Mouse (Mus musculus): Measurements from ENCODE around the gene Nfkbie.
A peak's percentile ranks its signal among the peaks of the same experiment; 100 is the strongest.

Gene Nfkbie

GRCm38 (mm10) chr17:45580958-45581477, 25.5 kb downstream of the Nfkbie start:
- DNase-seq (ENCODE audit: low spot score in 2 of 2): no peak

- DNase-seq (ENCODE audit: low spot score in 2 of 2): peak; percentile 55 to 74
Measured at GRCm38 (mm10) chr17:45581567-45581983, 26.1 kb downstream of the Nfkbie start.

GRCm38 (mm10) chr17:45582188-45582587, 26.7 kb downstream of the Nfkbie start:
- DNase-seq (ENCODE audit: low spot score in 2 of 2): peak in 1 of 2 experiments; percentile 42

- peak; percentile 40 to 49 for DNase-seq (ENCODE audit: low spot score in 2 of 2)
Measured at GRCm38 (mm10) chr17:45582715-45583355, 27.3 kb downstream of the Nfkbie start.

- DNase-seq (ENCODE audit: low spot score in 2 of 2): no peak
Measured at GRCm38 (mm10) chr17:45584096-45584896, 28.8 kb downstream of the Nfkbie start.

- peak; percentile 51 to 66 for DNase-seq (ENCODE audit: low spot score in 2 of 2)
Measured at GRCm38 (mm10) chr17:45584939-45585678, 29.6 kb downstream of the Nfkbie start.

GRCm38 (mm10) chr17:45585725-45586448, 30.4 kb downstream of the Nfkbie start:
- DNase-seq (ENCODE audit: low spot score in 2 of 2): no peak

DNA sequence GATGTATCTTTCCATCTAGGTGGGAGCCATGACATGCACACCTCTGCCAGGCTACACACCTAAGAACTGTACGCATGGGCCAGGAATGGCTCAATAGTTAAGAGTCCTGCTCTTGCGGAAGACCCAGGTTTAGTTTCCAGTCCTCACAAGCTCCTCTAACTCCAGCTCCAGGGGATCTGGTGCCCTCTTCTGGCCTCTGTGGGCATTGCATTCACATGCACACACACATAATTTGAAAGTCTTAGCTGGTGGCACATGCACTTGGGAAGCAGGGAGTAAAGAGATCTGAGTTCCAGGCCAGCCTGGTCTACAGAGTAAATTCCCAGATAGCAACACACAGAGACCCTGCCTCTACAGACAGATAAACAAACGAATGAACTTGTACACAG, 30.9 kb downstream of the Nfkbie start:
- no peak for DNase-seq (ENCODE audit: low spot score in 2 of 2)

DNA sequence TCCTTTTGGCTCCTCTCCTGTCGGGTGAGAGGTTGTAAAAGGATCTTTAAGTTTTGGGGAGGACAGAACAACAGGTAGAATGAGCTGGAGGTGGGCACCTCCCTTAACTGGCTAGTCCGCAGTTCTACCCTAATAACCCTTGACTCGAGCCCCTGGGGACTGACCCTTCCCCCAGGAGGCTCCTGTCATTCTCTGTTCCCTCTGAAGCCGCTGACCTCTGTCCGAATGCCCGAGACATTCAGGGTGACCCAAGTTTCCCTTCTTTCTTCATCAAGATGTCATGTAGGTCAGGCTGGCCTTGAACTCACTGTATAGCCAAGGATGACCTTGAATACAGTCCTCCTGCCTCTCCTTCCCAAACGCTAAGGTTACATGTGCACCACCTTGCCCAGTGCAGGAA, 32.9 kb downstream of the Nfkbie start:
- DNase-seq (ENCODE audit: low spot score in 2 of 2): no peak

DNA sequence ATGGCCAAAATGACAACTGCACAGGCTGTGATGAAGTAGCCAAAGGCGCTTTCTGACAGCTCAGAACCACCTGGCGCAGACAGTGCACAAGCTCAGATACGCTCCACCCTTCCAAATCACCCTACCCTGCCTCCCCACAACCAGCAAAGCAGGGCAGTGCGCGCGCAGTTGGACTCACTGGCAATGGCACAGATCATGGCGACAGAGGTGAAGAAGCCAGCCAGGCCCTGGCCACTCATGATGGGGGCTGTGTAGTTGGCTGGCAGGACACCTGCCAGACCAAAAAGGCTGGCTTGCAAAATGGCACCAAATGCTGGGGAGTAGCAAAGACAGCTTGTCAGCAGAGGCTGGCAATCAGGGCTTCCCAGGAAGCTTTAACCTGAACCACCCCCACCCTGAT, 33.7 kb downstream of the Nfkbie start:
- DNase-seq (ENCODE audit: low spot score in 2 of 2): no peak

DNA sequence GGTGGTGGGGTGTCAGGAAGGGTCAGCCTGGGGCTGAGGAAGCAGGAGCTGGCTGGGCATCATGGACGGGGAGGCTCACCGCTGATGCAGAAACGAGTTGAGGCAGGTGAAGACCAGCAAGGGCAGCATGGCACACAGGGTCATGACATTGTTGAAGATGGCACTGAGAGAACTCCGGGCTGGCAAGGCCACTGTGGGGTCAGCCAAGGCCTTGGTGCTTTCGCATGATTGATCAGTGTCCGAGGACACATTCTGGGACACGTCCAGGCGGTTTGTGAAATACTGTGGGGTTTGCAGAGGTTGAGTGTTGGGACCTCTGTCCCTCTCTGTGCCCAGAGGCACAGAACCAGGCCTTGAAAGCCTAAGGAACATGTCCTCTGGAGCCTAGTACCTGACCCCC, 34.3 kb downstream of the Nfkbie start:
- DNase-seq (ENCODE audit: low spot score in 2 of 2): no peak

DNA sequence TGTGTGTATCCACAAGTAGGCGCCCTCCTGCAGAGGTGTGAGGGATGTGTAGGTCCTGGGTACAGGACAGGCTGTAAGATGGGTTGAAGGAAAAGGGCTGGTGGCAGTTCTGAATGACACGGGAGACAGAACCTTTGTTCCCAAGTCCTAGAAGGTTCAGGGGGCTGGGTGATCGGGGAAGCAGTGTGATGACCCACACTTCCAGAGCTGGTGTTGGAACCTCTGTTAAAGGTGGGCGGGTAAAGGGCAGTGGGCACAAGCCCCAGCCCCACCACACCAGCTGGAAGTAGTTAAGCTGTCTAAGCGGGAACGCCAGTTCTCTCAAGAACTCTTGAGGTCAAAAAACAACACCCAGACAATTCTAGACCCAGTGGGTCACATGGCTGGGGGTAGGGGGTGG, 34.9 kb downstream of the Nfkbie start:
- DNase-seq (ENCODE audit: low spot score in 2 of 2): no peak

GRCm38 (mm10) chr17:45591701-45592605, 36.5 kb downstream of the Nfkbie start:
- no peak for DNase-seq (ENCODE audit: low spot score in 2 of 2)

- no peak for DNase-seq (ENCODE audit: low spot score in 2 of 2)
Measured at GRCm38 (mm10) chr17:45592606-45593431, 37.3 kb downstream of the Nfkbie start.

GRCm38 (mm10) chr17:45593479-45593878, 38.0 kb downstream of the Nfkbie start:
- DNase-seq (ENCODE audit: low spot score in 2 of 2): peak; percentile 59 to 67

- DNase-seq (ENCODE audit: low spot score in 2 of 2): no peak
Measured at GRCm38 (mm10) chr17:45594195-45594594, 38.7 kb downstream of the Nfkbie start.

GRCm38 (mm10) chr17:45594881-45595735, 39.6 kb downstream of the Nfkbie start:
- DNase-seq (ENCODE audit: low spot score in 2 of 2): peak; percentile 76 to 79

DNA sequence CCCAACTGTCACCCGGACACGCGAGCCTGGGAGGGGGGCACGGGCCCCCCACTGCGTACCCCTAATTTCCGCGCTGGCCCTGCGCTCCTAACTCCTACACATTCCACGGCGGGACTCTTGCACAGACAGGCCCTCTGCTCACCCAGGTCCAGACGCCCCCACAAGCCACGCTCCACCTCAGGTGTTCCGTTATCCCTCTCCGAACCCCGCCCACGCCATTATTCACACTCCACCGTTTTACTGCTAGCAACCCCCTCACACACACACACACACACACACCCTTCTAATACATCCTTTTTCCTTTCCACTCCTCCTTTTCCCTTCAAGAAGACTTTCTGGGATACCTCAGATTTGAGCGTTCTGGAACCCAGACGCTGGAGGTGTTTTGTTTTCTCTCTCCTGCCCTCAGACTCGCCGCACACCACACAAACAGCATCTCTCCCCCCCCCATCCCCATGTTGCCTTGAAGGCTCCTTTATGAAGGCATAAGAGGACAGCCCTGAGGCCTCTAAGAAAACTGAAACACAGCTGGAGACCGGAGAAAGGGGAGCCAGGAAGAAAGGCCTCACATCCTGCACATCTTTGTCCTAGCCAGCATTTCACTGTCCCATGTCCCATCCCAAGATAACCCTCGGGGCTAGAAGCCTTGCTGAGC, 40.4 kb downstream of the Nfkbie start:
- DNase-seq (ENCODE audit: low spot score in 2 of 2): no peak

Data from spleen, postnatal 36 days (tissue).